Mouse (Mus musculus) heart, adult 2 months (tissue): ENCODE data around the gene Ttc23.

Experiments used
- CTCF ChIP-seq: fragments of 200-600 bp; IDR thresholded peaks from 2 replicates; pipeline ENCODE4 v1.8.1; 2022; ENCODE audit warnings: antibody characterized with exemption, mild to moderate bottlenecking, moderate library complexity
- EP300 ChIP-seq: fragments of 200-500 bp; IDR thresholded peaks from 2 replicates; pipeline ENCODE4 v1.6.1; 2011; ENCODE audit warnings: low read depth, low read length, control low read depth; ENCODE audit not compliant: insufficient read depth
- POLR2A ChIP-seq: fragments of 200-500 bp; IDR thresholded peaks from 2 replicates; pipeline ENCODE4 v1.6.1; 2011; ENCODE audit warnings: mild to moderate bottlenecking, low read depth, low read length, control low read depth; ENCODE audit not compliant: insufficient read depth

DNA sequence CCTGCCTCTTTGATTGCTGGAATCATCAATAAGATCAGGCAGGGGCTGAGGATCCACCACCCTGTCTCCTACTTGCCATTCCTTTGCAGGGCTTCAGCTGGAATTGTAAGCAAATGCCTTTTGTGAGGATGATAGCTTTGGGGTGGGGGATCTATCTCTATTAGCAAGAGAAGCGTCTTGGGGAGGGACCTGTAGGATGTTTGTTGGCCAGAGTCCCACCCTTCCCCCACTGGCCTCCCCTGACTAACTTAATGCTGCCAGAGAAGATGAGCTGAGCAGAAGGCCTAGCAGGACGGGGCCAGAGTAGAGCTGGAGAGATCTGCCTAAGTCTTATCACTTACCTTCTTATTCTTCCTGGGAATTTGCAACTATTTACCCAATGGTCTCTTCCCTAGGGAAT is 75.0 kb downstream of the Ttc23 start:
- TF ChIP-seq CTCF (no peak), POLR2A (no peak), EP300 (no peak)
